Mouse (Mus musculus): ENCODE results near the gene Abcg1. TPM values are rescaled to one million over a fixed set of nuclear protein-coding genes. Genes with fewer than 3 reads are reported as not detected.
A peak's percentile ranks its signal among the peaks of the same experiment; 100 is the strongest.

Gene Abcg1
- total and polyA plus RNA-seq, 2 experiments, result 3.4 to 5.0 TPM

- Histone ChIP-seq H3K4me1 (ENCODE audit: control insufficient read depth, insufficient read depth, low read length) (peaks cover 11% of the 10 kb centered on the region; the same call in 1 of the 2 replicates), H3K4me3 (ENCODE audit: insufficient read depth, low read depth, low read length) (no peak overlapping the region), H3K27ac (replicated peaks; ENCODE audit: insufficient read depth, low read depth, low read length) (no peak overlapping the region), H3K27me3 (ENCODE audit: control insufficient read depth, insufficient read depth, low read length) (no peaks in the 10 kb centered on the region), H3K9ac (ENCODE audit: low read depth, low read length) (no peak overlapping the region), H3K36me3 (ENCODE audit: control insufficient read depth, insufficient read depth, low read length) (no peaks in the 10 kb centered on the region), H3K79me2 (ENCODE audit: control insufficient read depth, insufficient read depth, low read length) (no peaks in the 10 kb centered on the region)
- 76% methylated on average over 18 of the region's 18 CpGs for WGBS
- no peak for DNase-seq (ENCODE audit: extremely low read depth, low read depth, low spot score)
- TF ChIP-seq POLR2A (IDR thresholded peaks at IDR 0.05; ENCODE audit: extremely low read depth, insufficient read depth, low read length), result no peak
- TF ChIP-seq CTCF (IDR thresholded peaks at IDR 0.05; ENCODE audit: low read depth, low read length), result no peak
These were observed 14.2 kb downstream of the Abcg1 start for GRCm38 (mm10) chr17:31071421-31072301.

- no peak overlapping the region for H3K9ac ChIP-seq (ENCODE audit: low read depth, low read length)
- H3K79me2 ChIP-seq (ENCODE audit: control insufficient read depth, insufficient read depth, low read length), result no peaks in the 10 kb centered on the region
- H3K4me3 ChIP-seq (ENCODE audit: insufficient read depth, low read depth, low read length), result no peak overlapping the region
- H3K27ac ChIP-seq (replicated peaks; ENCODE audit: insufficient read depth, low read depth, low read length), result no peak overlapping the region
- WGBS, result 81% methylated on average over 4 of the region's 4 CpGs
- peaks cover 15% of the 10 kb centered on the region; the same call in 1 of the 2 replicates for H3K4me1 ChIP-seq (ENCODE audit: control insufficient read depth, insufficient read depth, low read length)
- no peak for DNase-seq (ENCODE audit: extremely low read depth, low read depth, low spot score)
- H3K27me3 ChIP-seq (ENCODE audit: control insufficient read depth, insufficient read depth, low read length), result no peaks in the 10 kb centered on the region
- TF ChIP-seq POLR2A (IDR thresholded peaks at IDR 0.05; ENCODE audit: extremely low read depth, insufficient read depth, low read length) (no peak), CTCF (IDR thresholded peaks at IDR 0.05; ENCODE audit: low read depth, low read length) (no peak)
- no peaks in the 10 kb centered on the region for H3K36me3 ChIP-seq (ENCODE audit: control insufficient read depth, insufficient read depth, low read length)
These were observed 15.4 kb downstream of the Abcg1 start for GRCm38 (mm10) chr17:31072872-31073271.

GRCm38 (mm10) chr17:31073273-31074052 is 16.0 kb downstream of the Abcg1 start:
- Histone ChIP-seq H3K79me2 (ENCODE audit: control insufficient read depth, insufficient read depth, low read length) (no peaks in the 10 kb centered on the region), H3K4me3 (ENCODE audit: insufficient read depth, low read depth, low read length) (no peak overlapping the region), H3K4me1 (ENCODE audit: control insufficient read depth, insufficient read depth, low read length) (peaks cover 19% of the 10 kb centered on the region; the same call in 1 of the 2 replicates), H3K27me3 (ENCODE audit: control insufficient read depth, insufficient read depth, low read length) (no peaks in the 10 kb centered on the region), H3K27ac (replicated peaks; ENCODE audit: insufficient read depth, low read depth, low read length) (no peak overlapping the region; the same call in 1 of the 2 replicates), H3K36me3 (ENCODE audit: control insufficient read depth, insufficient read depth, low read length) (no peaks in the 10 kb centered on the region), H3K9ac (ENCODE audit: low read depth, low read length) (no peak overlapping the region)
- 4% methylated on average over 31 of the region's 31 CpGs for WGBS
- TF ChIP-seq POLR2A (IDR thresholded peaks at IDR 0.05; ENCODE audit: extremely low read depth, insufficient read depth, low read length) (no peak), CTCF (IDR thresholded peaks at IDR 0.05; ENCODE audit: low read depth, low read length) (no peak)
- DNase-seq (ENCODE audit: extremely low read depth, low read depth, low spot score), result peak; percentile 38

- Histone ChIP-seq H3K36me3 (ENCODE audit: control insufficient read depth, insufficient read depth, low read length) (no peaks in the 10 kb centered on the region), H3K27ac (replicated peaks; ENCODE audit: insufficient read depth, low read depth, low read length) (peak overlapping the region; percentile 68), H3K4me3 (ENCODE audit: insufficient read depth, low read depth, low read length) (no peak overlapping the region), H3K27me3 (ENCODE audit: control insufficient read depth, insufficient read depth, low read length) (no peaks in the 10 kb centered on the region), H3K9ac (ENCODE audit: low read depth, low read length) (no peak overlapping the region), H3K79me2 (ENCODE audit: control insufficient read depth, insufficient read depth, low read length) (no peaks in the 10 kb centered on the region), H3K4me1 (ENCODE audit: control insufficient read depth, insufficient read depth, low read length) (peaks cover 17% of the 10 kb centered on the region; the same call in 1 of the 2 replicates)
- no peak for DNase-seq (ENCODE audit: extremely low read depth, low read depth, low spot score)
- TF ChIP-seq CTCF (IDR thresholded peaks at IDR 0.05; ENCODE audit: low read depth, low read length) (no peak), POLR2A (IDR thresholded peaks at IDR 0.05; ENCODE audit: extremely low read depth, insufficient read depth, low read length) (no peak)
- WGBS, result 40% methylated on average over 7 of the region's 7 CpGs
These were observed 16.6 kb downstream of the Abcg1 start for GRCm38 (mm10) chr17:31074053-31074590.

- WGBS, result 65% methylated on average over 3 of the region's 3 CpGs
- H3K36me3 ChIP-seq (ENCODE audit: control insufficient read depth, insufficient read depth, low read length), result no peaks in the 10 kb centered on the region
- H3K27me3 ChIP-seq (ENCODE audit: control insufficient read depth, insufficient read depth, low read length), result no peaks in the 10 kb centered on the region
- H3K4me3 ChIP-seq (ENCODE audit: insufficient read depth, low read depth, low read length), result no peak overlapping the region
- H3K79me2 ChIP-seq (ENCODE audit: control insufficient read depth, insufficient read depth, low read length), result no peaks in the 10 kb centered on the region
- peak overlapping the region; percentile 69 for H3K27ac ChIP-seq (replicated peaks; ENCODE audit: insufficient read depth, low read depth, low read length)
- peaks cover 15% of the 10 kb centered on the region; the same call in 1 of the 2 replicates for H3K4me1 ChIP-seq (ENCODE audit: control insufficient read depth, insufficient read depth, low read length)
- peak; percentile 31 for DNase-seq (ENCODE audit: extremely low read depth, low read depth, low spot score)
- TF ChIP-seq POLR2A (IDR thresholded peaks at IDR 0.05; ENCODE audit: extremely low read depth, insufficient read depth, low read length) (no peak), CTCF (IDR thresholded peaks at IDR 0.05; ENCODE audit: low read depth, low read length) (no peak)
- no peak overlapping the region for H3K9ac ChIP-seq (ENCODE audit: low read depth, low read length)
These were observed 17.2 kb downstream of the Abcg1 start for GRCm38 (mm10) chr17:31074666-31075065.
